Mouse (Mus musculus): Measurements from ENCODE around the gene Plau. TPM values are rescaled to one million over a fixed set of nuclear protein-coding genes. Genes with fewer than 3 reads are reported as not detected.

The Plau gene
- polyA plus RNA-seq, 1 experiment, result 0.73 TPM

GRCm38 (mm10) chr14:20863306-20864065 is 27.0 kb downstream of the Plau start:
- Histone ChIP-seq H3K4me1 (ENCODE audit: control insufficient read depth, insufficient read depth, low read length) (no peaks in the 10 kb centered on the region; the same call in 1 of the 2 replicates), H3K36me3 (ENCODE audit: control insufficient read depth, insufficient read depth, low read length) (no peaks in the 10 kb centered on the region), H3K4me3 (ENCODE audit: control insufficient read depth, low read depth, low read length) (no peak overlapping the region), H3K27ac (ENCODE audit: control insufficient read depth, insufficient read depth, low read depth, low read length) (no peak overlapping the region), H3K27me3 (ENCODE audit: control insufficient read depth, insufficient read depth, low read length) (no peaks in the 10 kb centered on the region)
- TF ChIP-seq POLR2A (IDR thresholded peaks at IDR 0.05; ENCODE audit: control insufficient read depth, low read depth, low read length), result no peak

DNA sequence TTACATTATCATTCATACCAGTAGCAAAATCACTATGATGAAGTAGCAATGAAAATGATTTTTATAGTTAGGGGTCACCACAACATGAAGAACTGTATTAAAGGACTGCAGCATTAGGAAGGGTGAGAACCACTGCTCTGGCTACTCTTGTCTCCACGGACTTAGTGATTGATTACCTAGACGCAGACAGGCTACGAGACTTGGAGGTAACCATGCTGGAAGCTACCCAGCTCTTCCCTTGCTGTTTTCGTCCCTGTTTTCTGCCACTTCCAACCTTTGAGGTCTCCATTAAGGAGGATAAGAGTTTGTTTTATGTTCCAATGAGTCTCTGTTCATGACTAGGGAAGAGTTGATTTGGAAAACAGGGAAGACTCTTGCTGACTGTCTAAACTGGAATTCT is 27.7 kb downstream of the Plau start:
- H3K27ac ChIP-seq (ENCODE audit: control insufficient read depth, insufficient read depth, low read depth, low read length), result no peak overlapping the region
- no peaks in the 10 kb centered on the region for H3K36me3 ChIP-seq (ENCODE audit: control insufficient read depth, insufficient read depth, low read length)
- TF ChIP-seq CTCF (IDR thresholded peaks at IDR 0.05; ENCODE audit: control insufficient read depth, insufficient read depth, insufficient replicate concordance, low read depth, low read length) (no peak), POLR2A (IDR thresholded peaks at IDR 0.05; ENCODE audit: control insufficient read depth, low read depth, low read length) (no peak)
- no peaks in the 10 kb centered on the region for H3K27me3 ChIP-seq (ENCODE audit: control insufficient read depth, insufficient read depth, low read length)
- no peaks in the 10 kb centered on the region; the same call in 1 of the 2 replicates for H3K4me1 ChIP-seq (ENCODE audit: control insufficient read depth, insufficient read depth, low read length)
- no peak overlapping the region for H3K4me3 ChIP-seq (ENCODE audit: control insufficient read depth, low read depth, low read length)

GRCm38 (mm10) chr14:20865604-20866003 is 29.1 kb downstream of the Plau start:
- no peak overlapping the region for H3K4me3 ChIP-seq (ENCODE audit: control insufficient read depth, low read depth, low read length)
- no peak for TF ChIP-seq CTCF (IDR thresholded peaks at IDR 0.05; ENCODE audit: control insufficient read depth, insufficient read depth, insufficient replicate concordance, low read depth, low read length)
- TF ChIP-seq POLR2A (IDR thresholded peaks at IDR 0.05; ENCODE audit: control insufficient read depth, low read depth, low read length), result no peak
- H3K36me3 ChIP-seq (ENCODE audit: control insufficient read depth, insufficient read depth, low read length), result no peaks in the 10 kb centered on the region
- H3K27ac ChIP-seq (ENCODE audit: control insufficient read depth, insufficient read depth, low read depth, low read length), result no peak overlapping the region
- H3K4me1 ChIP-seq (ENCODE audit: control insufficient read depth, insufficient read depth, low read length), result no peaks in the 10 kb centered on the region; the same call in 1 of the 2 replicates
- H3K27me3 ChIP-seq (ENCODE audit: control insufficient read depth, insufficient read depth, low read length), result no peaks in the 10 kb centered on the region

DNA sequence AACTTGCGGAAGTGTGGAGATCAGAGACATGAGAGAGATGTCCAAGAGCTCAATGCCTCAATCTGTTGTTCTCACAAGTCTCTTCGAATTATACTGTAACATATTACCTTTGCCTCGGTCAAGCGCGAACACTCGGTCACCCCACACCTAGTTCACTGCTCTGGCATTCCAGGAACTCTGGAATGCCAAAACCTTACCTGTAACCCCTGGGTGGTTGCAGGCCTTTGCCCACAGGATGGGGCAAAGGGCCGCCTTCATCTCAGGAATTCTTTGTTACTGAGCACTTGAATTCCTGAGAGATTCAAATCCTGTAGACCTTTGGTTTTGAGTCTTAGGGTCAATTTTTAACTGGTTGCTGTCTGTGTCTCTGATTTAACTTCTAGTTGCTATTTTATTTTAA is 29.9 kb downstream of the Plau start:
- TF ChIP-seq CTCF (IDR thresholded peaks at IDR 0.05; ENCODE audit: control insufficient read depth, insufficient read depth, insufficient replicate concordance, low read depth, low read length) (no peak), POLR2A (IDR thresholded peaks at IDR 0.05; ENCODE audit: control insufficient read depth, low read depth, low read length) (no peak)
- no peaks in the 10 kb centered on the region; the same call in 1 of the 2 replicates for H3K4me1 ChIP-seq (ENCODE audit: control insufficient read depth, insufficient read depth, low read length)
- no peak overlapping the region for H3K4me3 ChIP-seq (ENCODE audit: control insufficient read depth, low read depth, low read length)

DNA sequence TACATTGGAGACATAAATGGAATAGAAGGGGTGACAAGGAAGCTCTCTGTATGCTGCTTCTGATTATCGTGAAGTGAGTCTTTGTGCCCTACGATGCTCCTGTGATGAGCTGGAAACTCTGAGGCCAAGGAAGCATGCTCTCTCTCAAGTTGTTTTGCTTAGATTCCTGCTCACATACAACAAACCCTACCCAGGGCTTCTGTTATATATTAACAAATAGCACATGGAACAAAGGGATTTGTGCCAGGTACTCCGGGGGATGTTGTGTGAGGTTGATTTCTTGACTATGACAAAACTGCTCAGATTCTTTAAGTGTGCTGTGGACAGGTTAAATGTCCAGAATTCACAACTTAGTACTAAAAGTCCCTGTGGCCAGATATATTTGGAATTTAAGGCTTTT is 33.6 kb downstream of the Plau start:
- Histone ChIP-seq H3K4me1 (ENCODE audit: control insufficient read depth, insufficient read depth, low read length) (no peaks in the 10 kb centered on the region; the same call in 1 of the 2 replicates), H3K27me3 (ENCODE audit: control insufficient read depth, insufficient read depth, low read length) (no peaks in the 10 kb centered on the region), H3K36me3 (ENCODE audit: control insufficient read depth, insufficient read depth, low read length) (no peaks in the 10 kb centered on the region), H3K27ac (ENCODE audit: control insufficient read depth, insufficient read depth, low read depth, low read length) (no peak overlapping the region), H3K4me3 (ENCODE audit: control insufficient read depth, low read depth, low read length) (no peak overlapping the region)
- TF ChIP-seq POLR2A (IDR thresholded peaks at IDR 0.05; ENCODE audit: control insufficient read depth, low read depth, low read length), result no peak
- no peak for TF ChIP-seq CTCF (IDR thresholded peaks at IDR 0.05; ENCODE audit: control insufficient read depth, insufficient read depth, insufficient replicate concordance, low read depth, low read length)

More for the DNA sequence above, 29.9 kb downstream of the Plau start:
- H3K27ac ChIP-seq (ENCODE audit: control insufficient read depth, insufficient read depth, low read depth, low read length), result no peak overlapping the region
- no peaks in the 10 kb centered on the region for H3K27me3 ChIP-seq (ENCODE audit: control insufficient read depth, insufficient read depth, low read length)
- H3K36me3 ChIP-seq (ENCODE audit: control insufficient read depth, insufficient read depth, low read length), result no peaks in the 10 kb centered on the region

DNA sequence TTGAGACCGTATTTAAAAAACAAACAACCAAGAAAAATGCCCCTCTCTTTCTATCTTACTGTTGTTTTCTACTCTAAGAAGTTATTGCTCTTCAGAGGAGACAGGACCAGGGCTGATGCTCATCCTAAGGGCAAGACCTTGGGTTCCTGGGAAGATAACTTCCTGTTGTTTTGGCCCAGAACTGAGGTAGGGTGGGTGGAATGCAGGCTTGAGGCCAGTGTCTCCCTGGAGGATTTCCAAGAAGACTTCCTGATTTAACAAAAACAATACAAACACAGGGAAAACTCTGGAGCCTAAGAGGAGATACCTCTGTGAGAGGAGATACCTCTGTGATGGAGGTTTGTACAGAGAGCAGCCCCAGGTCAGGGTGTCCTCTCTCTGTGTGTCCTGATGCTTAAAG is 35.0 kb downstream of the Plau start:
- no peak overlapping the region for H3K27ac ChIP-seq (ENCODE audit: control insufficient read depth, insufficient read depth, low read depth, low read length)
- TF ChIP-seq CTCF (IDR thresholded peaks at IDR 0.05; ENCODE audit: control insufficient read depth, insufficient read depth, insufficient replicate concordance, low read depth, low read length), result no peak
- no peaks in the 10 kb centered on the region for H3K4me1 ChIP-seq (ENCODE audit: control insufficient read depth, insufficient read depth, low read length)

GRCm38 (mm10) chr14:20873307-20873706 is 36.8 kb downstream of the Plau start:
- Histone ChIP-seq H3K27me3 (ENCODE audit: control insufficient read depth, insufficient read depth, low read length) (no peaks in the 10 kb centered on the region), H3K4me1 (ENCODE audit: control insufficient read depth, insufficient read depth, low read length) (no peaks in the 10 kb centered on the region), H3K27ac (ENCODE audit: control insufficient read depth, insufficient read depth, low read depth, low read length) (peak overlapping the region; percentile 67)

More for the DNA sequence above, 35.0 kb downstream of the Plau start:
- no peak overlapping the region for H3K4me3 ChIP-seq (ENCODE audit: control insufficient read depth, low read depth, low read length)
- no peaks in the 10 kb centered on the region for H3K36me3 ChIP-seq (ENCODE audit: control insufficient read depth, insufficient read depth, low read length)
- no peaks in the 10 kb centered on the region for H3K27me3 ChIP-seq (ENCODE audit: control insufficient read depth, insufficient read depth, low read length)

More at GRCm38 (mm10) chr14:20873307-20873706, 36.8 kb downstream of the Plau start:
- Histone ChIP-seq H3K4me3 (ENCODE audit: control insufficient read depth, low read depth, low read length) (no peak overlapping the region), H3K36me3 (ENCODE audit: control insufficient read depth, insufficient read depth, low read length) (no peaks in the 10 kb centered on the region)
- TF ChIP-seq CTCF (IDR thresholded peaks at IDR 0.05; ENCODE audit: control insufficient read depth, insufficient read depth, insufficient replicate concordance, low read depth, low read length) (peak; percentile 76; the same call in 1 of the 2 replicates), POLR2A (IDR thresholded peaks at IDR 0.05; ENCODE audit: control insufficient read depth, low read depth, low read length) (no peak)

Measured in testis, adult 2 months (tissue).